Mouse (Mus musculus) liver, adult 2 months (tissue): ENCODE results near the gene Nav2. TPM values are rescaled to one million over a fixed set of nuclear protein-coding genes. Genes with fewer than 3 reads are reported as not detected.

ENCODE experiments used
- DNase-seq: peaks from one replicate; pipeline ENCODE4 v3.0.0-alpha.2; 2011; ENCODE audit warnings: low read depth, low spot score; ENCODE audit errors: extremely low read depth
- H3K27ac ChIP-seq: fragments of 200-500 bp; replicated peaks from 2 replicates; pipeline ENCODE4 v1.5.1; 2012; ENCODE audit warnings: low read depth, mild to moderate bottlenecking, control low read depth, inconsistent platforms, low read length; ENCODE audit not compliant: insufficient read depth
- H3K27me3 ChIP-seq: fragments of 200-500 bp; 2 replicates; pipeline ENCODE4 v1.6.1; 2012; ENCODE audit warnings: mild to moderate bottlenecking, moderate library complexity, low read length, inconsistent platforms; ENCODE audit not compliant: control insufficient read depth, insufficient read depth
- H3K36me3 ChIP-seq: fragments of 200-500 bp; 2 replicates; pipeline ENCODE4 v1.6.1; 2012; ENCODE audit warnings: low read length, inconsistent platforms; ENCODE audit not compliant: control insufficient read depth, insufficient read depth
- H3K4me1 ChIP-seq: fragments of 200-500 bp; 2 replicates; pipeline ENCODE4 v1.6.1; 2011; ENCODE audit warnings: low read length; ENCODE audit not compliant: control insufficient read depth, insufficient read depth
- H3K4me3 ChIP-seq: fragments of 200-500 bp; 2 replicates; pipeline ENCODE4 v1.5.1; 2011; ENCODE audit warnings: low read depth, mild to moderate bottlenecking, control low read depth, low read length, moderate library complexity; ENCODE audit not compliant: insufficient read depth
- H3K79me2 ChIP-seq: fragments of 200-500 bp; 2 replicates; pipeline ENCODE4 v1.6.1; 2012; ENCODE audit warnings: inconsistent platforms, mild to moderate bottlenecking, low read length, moderate library complexity; ENCODE audit not compliant: control insufficient read depth, insufficient read depth
- H3K9ac ChIP-seq: fragments of 200-500 bp; 2 replicates; pipeline ENCODE4 v1.6.1; 2012; ENCODE audit warnings: low read depth, mild to moderate bottlenecking, control low read depth, inconsistent platforms, low read length
- CTCF ChIP-seq: fragments of 200-500 bp; IDR thresholded peaks from 2 replicates; pipeline ENCODE4 v1.5.1; 2011; ENCODE audit warnings: low read depth, low read length, control low read depth
- POLR2A ChIP-seq: fragments of 200-500 bp; IDR thresholded peaks from 2 replicates; pipeline ENCODE4 v1.6.1; 2011; ENCODE audit warnings: low read length, control low read depth; ENCODE audit not compliant: insufficient read depth; ENCODE audit errors: extremely low read depth
- WGBS: fragments of 180-500 bp; shearing (Covaris S2); methylation state at CpG from one replicate; pipeline ENCODE4 v1.1.7; 2018; 5-methylcytosine and 5-hydroxymethylcytosine counted together
- polyA plus RNA-seq: library from polyadenylated mRNA; depleted of rRNA; stranded (reverse); fragments of >200 nt; gene quantifications from 2 replicates; pipeline ENCODE4 v1.2.3, GENCODE M21; 2012
- total RNA-seq: library from RNA; depleted of rRNA; stranded (reverse); fragments of >200 nt; gene quantifications from 2 replicates; pipeline ENCODE4 v1.2.3, GENCODE M21; 2014

The Nav2 gene
- total and polyA plus RNA-seq, 2 experiments, result 11.1 to 17.6 TPM

DNA sequence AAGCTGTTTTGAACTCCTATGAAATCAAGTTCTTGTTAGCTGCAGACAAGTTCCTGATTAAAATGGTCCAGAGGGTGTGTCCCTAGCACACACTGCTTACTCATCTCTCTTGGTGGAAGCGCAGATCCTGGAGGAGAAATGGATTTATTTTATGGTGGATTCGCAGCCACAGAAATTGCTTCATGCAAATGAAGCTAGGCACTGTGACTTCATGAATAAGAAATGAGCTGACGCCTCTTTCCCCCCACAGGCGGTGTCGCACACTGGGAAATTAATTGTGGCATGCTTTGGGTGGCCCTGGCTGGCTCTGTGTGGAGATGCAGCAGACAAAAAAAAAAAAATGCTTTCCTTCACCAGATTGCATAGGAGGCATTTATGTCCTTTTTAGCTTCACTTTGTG is 170.4 kb downstream of the Nav2 start:
- Histone ChIP-seq H3K9ac (no peak overlapping the region), H3K27me3 (0 out of 2 replicates have a peak, but pooled peaks cover 2% of the 10 kb centered on the region), H3K36me3 (no peaks in the 10 kb centered on the region), H3K4me1 (no peaks in the 10 kb centered on the region), H3K4me3 (no peak overlapping the region), H3K27ac (no peak overlapping the region), H3K79me2 (no peaks in the 10 kb centered on the region)
- WGBS, result 79% methylated on average over 5 of the region's 5 CpGs
- TF ChIP-seq CTCF, result no peak
- TF ChIP-seq POLR2A, result no peak
- no peak for DNase-seq

DNA sequence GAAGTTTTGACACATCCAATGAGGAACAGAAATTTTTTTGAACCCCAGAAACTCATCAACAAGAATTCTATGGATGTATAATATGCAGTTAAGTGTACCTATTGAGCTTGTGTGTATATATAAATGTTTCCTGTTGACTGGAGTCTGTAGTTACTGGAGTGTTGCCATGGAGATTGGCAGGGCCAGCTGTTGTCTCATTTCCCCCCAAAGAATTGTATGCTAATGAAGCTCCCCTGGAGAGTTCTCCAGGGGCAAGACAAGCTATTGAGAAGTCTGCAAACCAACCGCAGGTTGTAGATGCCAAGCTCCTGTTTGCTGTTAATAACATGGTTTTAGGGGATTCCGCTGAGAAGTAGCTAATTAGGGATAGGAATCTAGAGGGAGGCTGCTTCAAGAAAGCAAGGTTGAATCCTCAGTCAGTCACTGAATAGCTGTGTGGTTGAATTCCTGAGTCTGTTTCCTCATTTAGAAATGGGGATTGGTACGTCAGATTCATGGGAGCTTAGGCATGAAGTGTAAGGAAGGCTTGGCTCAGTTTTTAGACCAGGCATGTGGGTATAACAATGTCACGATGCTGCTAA is 174.2 kb downstream of the Nav2 start:
- Histone ChIP-seq H3K9ac (no peak overlapping the region), H3K4me3 (no peak overlapping the region), H3K79me2 (no peaks in the 10 kb centered on the region), H3K27me3 (no peaks in the 10 kb centered on the region), H3K36me3 (no peaks in the 10 kb centered on the region), H3K27ac (no peak overlapping the region), H3K4me1 (no peaks in the 10 kb centered on the region)
- 78% methylated on average over 4 of the region's 4 CpGs for WGBS
- TF ChIP-seq POLR2A, result no peak
- TF ChIP-seq CTCF, result no peak
- DNase-seq, result no peak

DNA sequence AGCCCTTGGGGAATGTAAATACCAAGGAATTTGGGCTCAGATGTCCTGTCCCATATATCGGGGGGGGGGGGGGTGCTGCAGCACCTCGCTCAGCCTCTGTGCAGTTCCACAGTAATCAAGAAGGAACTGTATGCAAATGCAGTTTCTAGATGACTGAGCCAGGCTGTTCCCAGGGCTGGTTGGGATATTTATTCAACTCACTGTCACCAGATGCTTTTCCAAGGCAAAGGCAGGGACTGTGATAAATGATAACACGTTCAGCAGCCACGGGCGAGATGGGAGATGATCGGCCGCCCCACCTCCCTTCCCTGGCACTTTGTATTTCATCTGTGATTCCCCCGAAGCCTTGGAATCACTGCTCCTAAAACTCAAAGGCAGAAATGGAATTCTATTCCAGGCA is 176.3 kb downstream of the Nav2 start:
- Histone ChIP-seq H3K27me3 (no peaks in the 10 kb centered on the region), H3K4me3 (no peak overlapping the region), H3K27ac (no peak overlapping the region), H3K4me1 (no peaks in the 10 kb centered on the region), H3K79me2 (no peaks in the 10 kb centered on the region), H3K36me3 (no peaks in the 10 kb centered on the region), H3K9ac (no peak overlapping the region)
- DNase-seq, result no peak
- 57% methylated on average over 8 of the region's 8 CpGs for WGBS
- no peak for TF ChIP-seq POLR2A
- TF ChIP-seq CTCF, result no peak

DNA sequence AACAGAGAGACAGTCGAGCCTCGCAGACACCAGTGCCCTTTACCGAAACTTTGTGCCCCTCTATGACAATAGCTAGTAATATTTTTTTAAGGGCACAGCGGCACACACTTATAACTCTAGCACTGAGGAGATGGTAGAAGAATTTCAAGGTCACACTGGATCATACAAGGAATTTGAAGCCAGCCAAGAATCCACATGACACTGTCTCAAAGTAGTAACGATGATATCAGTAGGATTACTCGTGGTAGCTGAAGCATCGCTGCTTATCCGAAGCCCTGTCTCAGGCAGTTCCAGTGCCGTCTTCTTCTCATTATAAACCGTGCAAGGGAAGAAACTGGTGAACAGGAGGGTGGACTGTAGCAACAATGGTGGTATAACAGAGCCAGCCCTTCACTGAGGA is 177.2 kb downstream of the Nav2 start:
- Histone ChIP-seq H3K36me3 (no peaks in the 10 kb centered on the region), H3K9ac (no peak overlapping the region), H3K4me3 (no peak overlapping the region), H3K4me1 (no peaks in the 10 kb centered on the region), H3K27ac (no peak overlapping the region), H3K79me2 (no peaks in the 10 kb centered on the region), H3K27me3 (no peaks in the 10 kb centered on the region)
- TF ChIP-seq CTCF (no peak), POLR2A (no peak)
- no peak for DNase-seq
- 83% methylated on average over 10 of the region's 10 CpGs for WGBS

DNA sequence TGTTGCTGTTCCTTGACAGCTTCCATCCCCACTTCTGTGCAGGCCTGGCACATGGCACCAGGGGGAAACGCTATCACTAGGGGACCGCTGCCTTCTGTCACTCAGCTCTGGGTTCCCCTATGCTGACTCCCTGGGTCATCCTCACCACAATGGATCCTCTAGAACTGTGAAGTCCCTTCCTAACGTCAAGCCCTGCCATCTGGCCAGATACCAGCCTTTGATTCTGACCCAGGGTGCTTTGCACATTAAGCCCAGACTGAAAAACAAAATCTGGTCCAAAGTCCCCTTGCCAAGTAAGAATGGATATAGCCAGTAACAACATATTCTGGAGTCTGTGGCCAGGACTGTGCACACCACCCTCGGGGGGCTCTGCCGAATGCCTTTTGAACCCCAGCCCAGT is 178.6 kb downstream of the Nav2 start:
- WGBS, result 59% methylated on average over 5 of the region's 5 CpGs
- no peak for TF ChIP-seq CTCF
- TF ChIP-seq POLR2A, result no peak
- no peaks in the 10 kb centered on the region for H3K27me3 ChIP-seq

DNA sequence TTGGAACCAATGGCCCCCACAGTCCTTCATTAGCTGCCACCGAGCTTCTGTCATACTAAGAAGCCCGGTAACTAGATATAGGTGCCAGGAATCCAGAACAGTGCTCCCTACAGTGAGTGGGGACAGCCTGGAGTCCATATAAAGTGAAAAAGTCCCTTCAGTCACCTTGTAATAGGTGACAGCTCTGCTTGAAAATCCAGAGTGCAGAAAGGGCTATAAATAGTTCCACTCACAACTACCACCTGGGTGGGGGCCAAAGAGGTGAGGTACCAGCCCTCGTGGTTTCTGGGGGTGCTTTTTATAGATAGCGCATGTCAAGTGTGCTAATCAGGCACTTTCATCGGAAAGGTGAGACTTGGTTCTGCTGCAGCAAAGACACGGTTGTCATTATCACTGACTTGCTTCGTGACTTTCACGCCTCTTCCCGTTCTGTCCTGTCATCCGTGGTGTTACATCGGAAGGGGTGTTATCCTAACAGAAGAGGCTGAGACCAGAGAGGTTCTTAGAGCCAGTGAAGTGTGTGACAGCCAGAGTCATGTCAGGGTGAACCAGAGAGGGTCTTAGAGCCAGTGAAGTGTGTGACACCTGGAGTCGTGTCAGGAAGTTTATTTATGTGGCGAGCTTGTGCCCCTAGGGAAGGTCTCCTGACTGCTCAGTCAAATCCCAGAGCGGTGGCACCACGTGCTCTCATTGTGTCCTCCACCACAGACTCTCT is 179.8 kb downstream of the Nav2 start:
- H3K27ac ChIP-seq, result no peak overlapping the region
- H3K4me3 ChIP-seq, result no peak overlapping the region
- no peak for DNase-seq
- no peaks in the 10 kb centered on the region for H3K79me2 ChIP-seq
- no peaks in the 10 kb centered on the region for H3K27me3 ChIP-seq
- no peak overlapping the region for H3K9ac ChIP-seq
- no peaks in the 10 kb centered on the region for H3K36me3 ChIP-seq
- WGBS, result 74% methylated on average over 15 of the region's 15 CpGs
- no peaks in the 10 kb centered on the region for H3K4me1 ChIP-seq
- TF ChIP-seq POLR2A, result no peak

More for the DNA sequence above, 178.6 kb downstream of the Nav2 start:
- no peaks in the 10 kb centered on the region for H3K79me2 ChIP-seq
- no peak overlapping the region for H3K9ac ChIP-seq
- no peaks in the 10 kb centered on the region for H3K4me1 ChIP-seq
- H3K4me3 ChIP-seq, result no peak overlapping the region
- DNase-seq, result no peak
- H3K36me3 ChIP-seq, result no peaks in the 10 kb centered on the region
- no peak overlapping the region for H3K27ac ChIP-seq
